Mouse (Mus musculus) adrenal gland, adult 2 months (tissue): ENCODE measurements around the gene Tsen54. TPM values are rescaled to one million over a fixed set of nuclear protein-coding genes. Genes with fewer than 3 reads are reported as not detected.

Experiments used
- DNase-seq: peaks from one replicate; pipeline ENCODE4 v3.0.0; 2021
- long read RNA-seq: library from polyadenylated mRNA; stranded (forward); transcript quantifications from one replicate; pipeline ENCODE4 v2.0.0, GENCODE M21; 2021
- polyA plus RNA-seq: library from polyadenylated mRNA; depleted of rRNA; stranded (reverse); fragments of >200 nt; gene quantifications from 2 replicates; pipeline ENCODE4 v1.2.3, GENCODE M21; 2012; rRNA removed
- total RNA-seq, 2 experiments: library from RNA; stranded (reverse); gene quantifications; 2 replicates each; pipeline ENCODE4 v1.2.3; 2021

Gene Tsen54
- 10 to 100 TPM; 15.8 to 20.7 TPM for total RNA-seq
- 43.9 and 61.6 TPM in 2 replicates for polyA plus RNA-seq
- long read RNA-seq, transcript Tsen54-201 (11 exons, 1,979 nt) = major isoform, 15 of 26 reads
- long read RNA-seq, partial matches to known transcripts = 5 of 26 reads
- long read RNA-seq, other reads (novel, unspliced or antisense) = 6 of 26 reads

DNA sequence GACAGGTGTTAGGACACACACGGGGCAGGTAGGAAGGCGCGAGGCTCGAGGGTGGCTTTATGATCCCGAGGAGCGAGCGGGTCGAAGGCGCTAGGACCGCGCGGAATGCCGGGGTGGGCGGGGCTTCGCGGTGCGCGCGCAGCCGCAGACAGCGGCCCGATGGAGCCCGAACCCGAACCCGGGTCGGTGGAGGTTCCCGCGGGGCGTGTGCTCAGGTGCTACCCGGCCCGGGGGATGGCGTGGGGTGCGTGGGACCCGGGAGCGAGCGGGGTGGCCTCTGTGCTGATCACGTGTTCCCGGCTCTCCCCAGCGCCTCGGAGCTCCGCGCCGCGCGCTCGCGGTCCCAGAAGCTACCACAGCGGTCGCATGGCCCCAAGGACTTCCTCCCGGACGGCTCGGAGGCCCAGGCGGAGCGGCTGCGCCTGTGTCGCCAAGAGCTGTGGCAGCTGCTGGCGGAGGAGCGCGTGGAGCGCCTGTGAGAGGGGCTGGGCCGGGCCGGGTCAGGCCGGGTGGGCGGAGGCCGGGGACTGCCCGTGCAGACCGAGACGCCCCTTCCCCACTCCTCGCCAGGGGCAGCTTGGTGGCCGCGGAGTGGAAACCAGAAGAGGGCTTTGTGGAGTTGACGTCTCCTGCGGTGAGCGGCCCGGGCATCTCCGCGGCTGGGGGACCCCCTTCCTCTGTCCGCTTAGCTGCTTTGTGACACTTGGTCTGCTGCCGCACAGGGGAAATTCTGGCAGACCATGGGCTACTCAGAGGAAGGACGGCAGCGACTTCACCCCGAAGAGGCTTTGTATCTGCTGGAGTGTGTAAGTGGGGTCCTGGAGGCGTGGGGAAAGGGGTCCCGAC lies at the start of gene Tsen54:
TSS of gene Tsen54 (plus strand) at position 120 of the 846 bp plus-strand sequence.
- peak; percentile 94 for DNase-seq

DNA sequence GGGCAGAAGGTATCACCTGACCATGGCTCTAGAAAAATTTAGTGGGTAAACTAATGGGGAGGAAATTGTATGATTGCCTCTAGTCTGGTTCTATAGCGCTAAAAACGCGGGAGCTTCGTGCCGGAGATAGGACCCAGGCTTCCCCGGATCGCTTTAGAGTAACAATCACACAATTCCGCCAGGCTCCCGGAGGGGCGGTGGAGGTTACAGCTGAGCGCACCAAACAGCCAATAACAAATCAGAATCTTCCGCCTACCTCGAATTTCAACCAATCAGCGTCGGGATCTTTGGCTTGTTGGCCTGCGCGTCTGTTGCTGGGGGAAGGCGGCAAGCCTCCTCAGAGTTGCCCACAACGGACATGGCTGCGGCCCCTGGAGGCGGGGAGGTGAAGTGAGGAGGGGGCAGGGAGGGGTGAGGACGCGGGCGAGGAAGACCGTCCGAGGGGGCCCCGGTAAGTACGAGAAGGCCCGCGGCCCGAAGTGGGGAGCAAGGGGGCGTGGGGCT lies 49.4 kb upstream of the Tsen54 start, which contains the start of gene Tmem94:
TSS of gene Tmem94 (plus strand) at position 331 of the 504 bp plus-strand sequence.
- peak; percentile 98 for DNase-seq

- no peak for DNase-seq
These were observed 48.9 kb upstream of the Tsen54 start for GRCm38 (mm10) chr11:115765607-115766141.

DNA sequence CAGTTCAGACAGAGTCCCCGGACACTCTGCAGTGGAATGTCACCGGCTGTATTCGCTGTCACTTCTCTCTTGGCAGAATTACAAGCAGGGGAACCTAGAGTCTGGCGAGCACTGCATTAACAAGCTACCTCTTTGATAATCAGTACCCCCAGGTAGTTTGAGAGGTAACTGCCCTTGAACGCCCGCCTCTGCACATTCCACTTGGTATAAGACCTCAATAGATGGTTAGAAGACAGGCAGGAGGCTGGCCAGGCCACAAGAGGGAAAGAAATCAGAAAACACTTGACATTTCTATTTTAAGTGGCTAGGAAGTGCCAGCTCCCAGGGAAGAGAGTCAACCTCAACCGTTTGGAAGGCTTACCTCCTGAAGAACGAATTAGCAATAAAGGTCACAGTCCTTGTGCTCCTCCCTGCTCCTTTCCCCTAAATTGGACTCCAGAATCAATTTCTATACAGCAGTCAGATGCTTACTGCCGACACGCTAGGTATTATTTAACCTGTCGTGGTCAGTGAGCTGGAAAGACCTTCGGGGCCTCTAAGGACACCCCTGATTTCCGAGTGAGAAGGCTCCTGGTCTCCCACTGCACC lies 48.1 kb upstream of the Tsen54 start:
- peak; percentile 55 for DNase-seq

DNA sequence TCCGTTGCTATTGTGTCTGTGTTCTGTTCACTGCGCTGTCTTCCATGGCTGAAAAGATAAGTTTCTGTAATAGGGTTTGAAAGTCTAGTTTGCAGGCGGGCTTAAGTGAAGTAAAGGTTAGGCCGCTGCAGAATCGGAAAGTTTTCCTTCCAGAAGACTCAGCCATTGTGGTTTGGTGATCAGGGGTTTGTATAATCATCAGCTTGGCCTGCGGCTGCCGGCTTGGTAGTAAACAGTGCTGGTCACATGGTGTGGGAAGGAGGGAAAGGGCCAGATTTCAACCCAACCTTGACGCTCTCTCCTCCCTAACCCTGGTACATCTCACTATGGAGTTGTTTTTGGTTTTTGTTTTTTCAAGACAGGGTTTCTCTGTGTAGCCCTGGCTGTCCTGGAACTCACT lies 47.5 kb upstream of the Tsen54 start:
- no peak for DNase-seq

DNA sequence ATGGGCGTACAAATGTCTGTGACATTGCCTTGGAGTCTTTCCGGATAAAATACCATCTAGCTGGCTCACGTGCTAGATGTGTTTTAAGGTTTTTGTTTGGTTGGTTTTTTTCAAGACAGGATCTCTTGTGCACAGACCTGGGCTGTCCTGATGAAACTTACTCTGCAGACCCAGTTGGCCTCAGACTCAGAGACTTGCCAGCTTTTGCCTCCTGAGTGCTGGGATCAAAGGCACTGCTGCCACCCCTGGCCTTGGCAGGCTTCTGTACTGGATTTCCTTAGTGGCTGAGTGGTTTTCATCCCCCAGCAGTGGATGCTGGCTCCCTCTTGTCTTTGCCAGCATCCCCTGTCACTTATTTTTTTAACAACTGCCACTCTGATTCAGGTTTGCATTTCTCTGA lies 45.6 kb upstream of the Tsen54 start:
- peak; percentile 72 for DNase-seq

DNA sequence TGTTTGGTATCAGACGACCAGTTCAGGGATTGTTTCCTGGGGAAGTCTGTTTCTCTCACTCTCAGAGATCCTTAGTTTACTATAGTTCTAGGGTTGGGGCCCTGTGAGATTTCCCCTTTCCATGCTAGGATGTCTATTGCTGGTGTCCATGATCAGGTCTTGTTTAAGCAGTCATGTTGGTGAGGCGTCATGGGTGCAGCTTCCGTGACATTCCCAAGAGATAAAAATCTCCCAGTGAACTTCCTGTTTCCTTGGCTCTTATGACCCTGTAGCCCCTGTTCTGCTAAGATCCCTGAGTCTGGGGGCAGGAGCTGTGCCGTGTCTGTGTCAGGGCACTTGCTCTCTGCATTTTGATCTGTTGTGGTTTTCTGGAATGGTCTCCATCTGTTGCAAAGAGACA lies 39.9 kb upstream of the Tsen54 start:
- DNase-seq = peak; percentile 9

DNA sequence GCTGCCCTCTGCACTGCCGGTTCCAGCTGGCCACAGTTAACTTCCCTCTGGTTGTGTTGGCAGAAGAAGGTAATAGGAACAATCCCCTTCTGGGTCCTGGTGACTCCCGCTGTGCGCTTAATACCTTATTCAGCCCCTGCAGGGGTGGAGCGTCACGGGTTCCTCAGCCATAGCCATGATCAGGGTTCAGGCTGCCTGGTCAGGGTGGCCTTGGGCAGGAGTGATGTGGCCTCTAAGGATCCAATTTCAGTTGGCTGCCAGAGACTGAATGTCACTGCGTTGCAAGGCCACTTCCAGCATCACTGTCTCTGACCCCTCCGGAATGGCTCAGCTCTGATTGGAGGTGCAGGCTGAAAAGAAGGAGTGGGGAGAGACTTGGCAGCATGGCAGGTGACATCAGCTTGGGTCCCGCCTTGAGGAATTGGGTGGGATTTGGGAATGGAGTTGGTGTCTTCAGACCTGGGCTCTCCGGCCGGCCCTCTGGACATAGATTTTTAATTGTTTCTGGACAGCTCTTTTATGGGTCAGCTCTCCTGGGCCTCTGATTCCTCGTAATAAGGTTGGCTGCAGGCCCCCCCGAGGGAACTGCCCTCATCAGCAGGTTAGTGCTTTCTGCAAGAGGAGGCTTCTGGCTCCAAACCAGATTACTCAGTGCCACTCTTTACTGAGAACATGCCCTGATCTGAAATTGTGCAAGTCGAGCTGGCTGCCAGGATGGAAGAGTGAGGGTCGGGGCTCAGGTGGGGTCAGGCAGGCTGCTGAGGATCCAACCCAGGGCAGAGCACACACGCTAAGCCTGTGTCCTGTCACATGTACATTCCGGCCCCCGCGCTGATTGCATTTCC lies 38.5 kb upstream of the Tsen54 start:
- peak; percentile 93 for DNase-seq

- DNase-seq = peak; percentile 69
These were observed 37.6 kb upstream of the Tsen54 start for GRCm38 (mm10) chr11:115776954-115777353.

DNA sequence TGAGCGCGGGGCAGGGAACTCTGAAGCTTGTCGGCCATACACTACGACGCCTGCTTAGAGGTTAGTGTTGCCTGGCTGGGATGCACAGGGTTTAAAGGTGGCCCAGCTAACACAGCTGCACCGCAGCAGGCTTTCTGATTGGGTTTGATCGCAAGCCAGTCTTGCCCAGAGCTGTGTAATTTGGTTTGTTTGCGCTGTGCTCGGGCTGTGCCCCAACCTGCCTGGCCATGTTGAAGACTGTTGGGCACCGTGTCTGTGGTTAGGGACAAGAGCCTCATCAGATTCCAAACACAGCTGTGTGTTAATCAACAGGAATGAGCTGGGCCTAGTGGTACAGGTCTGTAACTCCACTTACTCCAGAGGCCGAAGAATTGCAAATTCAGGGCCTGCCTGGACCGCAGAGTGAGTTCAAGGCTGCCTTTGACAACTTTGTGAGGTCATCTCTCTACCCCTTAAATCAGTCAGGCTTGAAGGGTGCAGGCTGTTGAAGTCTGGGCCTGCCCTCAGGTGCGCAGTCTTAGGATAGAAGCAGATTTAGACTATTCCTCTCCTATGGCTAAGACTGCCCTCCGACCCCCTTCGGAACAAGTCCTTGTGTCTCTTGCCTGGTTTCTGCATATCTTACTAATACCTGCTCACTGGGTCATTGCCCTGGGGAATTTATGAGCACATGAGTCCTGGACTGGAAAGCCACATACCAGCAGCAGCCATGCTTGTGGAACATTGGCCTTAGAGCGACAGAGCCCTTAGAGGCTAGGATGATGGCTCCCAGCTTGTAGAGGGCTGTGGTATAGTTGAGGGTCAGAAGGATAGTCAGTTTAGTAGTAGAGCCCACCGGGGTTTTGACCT lies 36.8 kb upstream of the Tsen54 start:
- DNase-seq = peak; percentile 58

DNA sequence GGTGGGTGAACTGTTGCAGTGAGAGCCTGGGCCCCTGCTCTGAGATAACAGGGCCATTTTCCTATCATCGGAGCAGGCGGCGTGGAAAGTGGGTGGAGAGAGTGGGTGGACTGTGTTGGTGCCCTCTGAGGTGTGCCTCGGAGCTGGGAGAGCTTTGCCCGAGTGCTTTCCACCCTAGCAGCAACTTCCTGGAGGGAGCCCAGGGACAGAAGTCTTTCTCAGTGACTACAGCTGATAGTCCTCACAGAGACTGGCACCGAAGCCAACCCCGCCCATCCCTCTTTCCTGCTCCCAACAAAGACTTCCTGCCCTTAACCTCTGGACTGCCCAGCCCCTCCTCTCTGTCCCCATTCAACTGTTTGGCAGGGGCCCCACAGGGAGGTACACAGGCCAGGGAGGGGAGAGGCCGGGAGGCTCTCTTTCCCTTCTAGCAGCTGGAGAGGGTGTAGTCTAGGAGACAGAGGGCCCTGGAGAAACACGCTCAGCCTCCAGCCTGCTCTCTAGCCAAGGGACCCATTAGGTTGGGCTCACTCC lies 35.4 kb upstream of the Tsen54 start:
- peak; percentile 94 for DNase-seq

- DNase-seq = peak; percentile 40
These were observed 34.1 kb upstream of the Tsen54 start for GRCm38 (mm10) chr11:115780141-115781070.

- DNase-seq = no peak
These were observed 28.1 kb upstream of the Tsen54 start for GRCm38 (mm10) chr11:115786473-115786872.

GRCm38 (mm10) chr11:115789787-115790186 lies 24.7 kb upstream of the Tsen54 start:
- no peak for DNase-seq

DNA sequence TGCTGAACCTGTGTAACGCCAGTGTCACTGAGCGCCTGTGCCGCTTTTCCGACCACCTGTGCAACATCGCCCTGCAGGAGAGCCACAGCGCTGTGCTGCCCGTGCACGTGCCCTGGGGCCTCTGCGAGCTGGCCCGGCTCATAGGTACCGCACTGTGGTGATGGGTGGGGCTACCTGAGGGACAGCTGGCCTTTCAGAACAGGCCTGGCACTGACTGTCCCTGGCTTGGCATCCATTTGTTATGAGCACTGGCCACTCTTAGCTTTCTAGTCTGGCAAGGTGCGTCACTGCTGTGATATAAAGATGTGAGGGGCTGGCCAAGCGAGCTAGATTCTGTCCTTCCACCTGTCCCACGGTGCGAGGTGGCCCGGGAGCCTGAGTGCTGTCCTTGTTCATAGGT lies 22.6 kb upstream of the Tsen54 start:
- no peak for DNase-seq

- peak; percentile 89 for DNase-seq
These were observed 22.2 kb upstream of the Tsen54 start for GRCm38 (mm10) chr11:115792353-115792752.

GRCm38 (mm10) chr11:115796898-115797297 lies 17.6 kb upstream of the Tsen54 start:
- no peak for DNase-seq

- DNase-seq = no peak
These were observed 16.9 kb upstream of the Tsen54 start for GRCm38 (mm10) chr11:115797665-115798064.

- no peak for DNase-seq
These were observed 13.5 kb upstream of the Tsen54 start for GRCm38 (mm10) chr11:115800981-115801380.
